Mouse (Mus musculus) kidney, adult 2 months (tissue): ENCODE measurements around the gene Prima1. TPM values are rescaled to one million over a fixed set of nuclear protein-coding genes. Genes with fewer than 3 reads are reported as not detected.
A peak's percentile ranks its signal among the peaks of the same experiment; 100 is the strongest.

Experiments used
- DNase-seq: peaks from one replicate; pipeline ENCODE4 v3.0.0; 2021
- H3K27ac ChIP-seq: fragments of 200-500 bp; 2 replicates; pipeline ENCODE4 v1.5.1; 2012; ENCODE audit warnings: low read depth, low read length, control low read depth, inconsistent platforms; ENCODE audit not compliant: insufficient read depth
- H3K27me3 ChIP-seq: fragments of 200-500 bp; replicated peaks from 2 replicates; pipeline ENCODE4 v1.6.1; 2012; ENCODE audit warnings: mild to moderate bottlenecking, moderate library complexity, low read length, inconsistent platforms; ENCODE audit not compliant: control insufficient read depth, insufficient read depth
- H3K36me3 ChIP-seq: fragments of 200-500 bp; 2 replicates; pipeline ENCODE4 v1.6.1; 2012; ENCODE audit warnings: mild to moderate bottlenecking, moderate library complexity, low read length, inconsistent platforms; ENCODE audit not compliant: control insufficient read depth, insufficient read depth
- H3K4me1 ChIP-seq: fragments of 200-500 bp; 2 replicates; pipeline ENCODE4 v1.6.1; 2011; ENCODE audit warnings: low read length; ENCODE audit not compliant: control insufficient read depth, insufficient read depth
- H3K4me3 ChIP-seq: fragments of 200-500 bp; 2 replicates; pipeline ENCODE4 v1.5.1; 2011; ENCODE audit warnings: mild to moderate bottlenecking, low read depth, low read length, control low read depth; ENCODE audit not compliant: insufficient read depth
- CTCF ChIP-seq: fragments of 200-500 bp; conservative IDR thresholded peaks from 2 replicates; pipeline ENCODE4 v1.5.1; 2011; ENCODE audit warnings: low read depth, mild to moderate bottlenecking, control low read depth, low read length, moderate library complexity, mixed read lengths; ENCODE audit not compliant: insufficient read depth, insufficient read length
- POLR2A ChIP-seq: fragments of 200-500 bp; IDR thresholded peaks from one replicate; pipeline ENCODE4 v1.6.1; 2011; ENCODE audit warnings: low read depth, low read length, control low read depth
- WGBS: fragments of 180-500 bp; shearing (Covaris S2); methylation state at CpG from one replicate; pipeline ENCODE4 v1.1.7; 2018; 5-methylcytosine and 5-hydroxymethylcytosine counted together
- polyA plus RNA-seq: library from polyadenylated mRNA; depleted of rRNA; stranded (reverse); fragments of >200 nt; gene quantifications from 2 replicates; pipeline ENCODE4 v1.2.3, GENCODE M21; 2012; rRNA removed

Prima1 gene
- polyA plus RNA-seq, result 6.5 and 6.6 TPM in 2 replicates

GRCm38 (mm10) chr12:103242083-103242581, at the start of gene Prima1:
Gene Prima1, minus strand, starts transcription at chr12:103242150.
- H3K27ac ChIP-seq, result no peak within 1 kb of the TSS
- no peaks in the 10 kb centered on the region for H3K27me3 ChIP-seq
- peak; percentile 67 for DNase-seq
- H3K36me3 ChIP-seq, result no peaks in the 10 kb centered on the region
- H3K4me1 ChIP-seq, result no peaks in the 10 kb centered on the region; the same call in 1 of the 2 replicates
- peak within 1 kb of the TSS; percentile 48 for H3K4me3 ChIP-seq
- TF ChIP-seq POLR2A (no peak), CTCF (no peak)
- under 1% methylated on average over 54 of the region's 54 CpGs for WGBS

DNA sequence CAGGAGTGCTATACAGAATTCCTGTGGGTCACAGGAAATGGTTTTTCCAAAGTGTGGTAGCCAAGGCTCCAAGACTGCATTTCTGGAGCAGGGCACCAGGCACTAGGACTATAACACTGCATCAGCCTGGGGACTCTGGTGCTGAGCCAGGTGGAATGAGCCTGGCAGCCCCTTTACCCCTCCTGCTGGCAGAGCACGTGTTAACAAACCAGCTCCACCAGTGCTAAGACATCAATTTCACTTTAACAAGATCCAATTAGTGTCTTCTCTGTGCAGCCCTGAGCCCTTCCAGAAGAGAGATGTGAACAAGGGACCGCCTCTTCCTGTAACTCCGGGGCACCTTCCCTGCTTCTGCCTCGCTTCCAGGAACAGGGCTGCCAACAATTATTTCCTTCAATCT, 45.3 kb upstream of the Prima1 start:
- no peak overlapping the region for H3K4me3 ChIP-seq
- no peak overlapping the region for H3K27ac ChIP-seq
- TF ChIP-seq POLR2A (no peak), CTCF (no peak)
- WGBS, result 66% methylated on average over 4 of the region's 4 CpGs
- peaks cover 10% of the 10 kb centered on the region; the same call in 1 of the 2 replicates for H3K4me1 ChIP-seq
- no peaks in the 10 kb centered on the region for H3K27me3 ChIP-seq
- no peak for DNase-seq
- no peaks in the 10 kb centered on the region for H3K36me3 ChIP-seq

DNA sequence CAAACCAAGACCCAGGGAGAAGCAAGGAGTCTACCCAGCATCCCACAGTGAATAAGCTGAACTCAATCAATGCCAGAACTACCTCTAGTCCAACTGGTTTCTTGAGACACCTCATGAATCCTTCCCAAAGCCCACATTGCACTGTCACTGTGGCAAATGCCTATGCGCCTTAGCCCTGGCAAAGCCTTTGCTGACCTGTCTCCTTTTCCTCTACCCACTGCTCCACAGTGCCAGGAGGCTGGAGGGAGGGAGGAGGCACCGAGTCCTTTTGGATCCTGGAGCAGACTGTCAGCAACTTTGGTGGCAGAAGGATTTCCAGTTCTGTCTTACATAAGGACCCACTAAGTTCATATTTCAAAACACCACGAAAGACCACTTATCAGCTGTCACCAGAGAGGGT, 41.5 kb upstream of the Prima1 start:
- H3K4me1 ChIP-seq, result peaks cover 14% of the 10 kb centered on the region; the same call in 1 of the 2 replicates
- H3K36me3 ChIP-seq, result no peaks in the 10 kb centered on the region
- H3K27ac ChIP-seq, result no peak overlapping the region
- no peak overlapping the region for H3K4me3 ChIP-seq
- no peaks in the 10 kb centered on the region for H3K27me3 ChIP-seq
- WGBS, result 57% methylated on average over 3 of the region's 3 CpGs
- TF ChIP-seq POLR2A (no peak), CTCF (no peak)
- peak; percentile 76 for DNase-seq

DNA sequence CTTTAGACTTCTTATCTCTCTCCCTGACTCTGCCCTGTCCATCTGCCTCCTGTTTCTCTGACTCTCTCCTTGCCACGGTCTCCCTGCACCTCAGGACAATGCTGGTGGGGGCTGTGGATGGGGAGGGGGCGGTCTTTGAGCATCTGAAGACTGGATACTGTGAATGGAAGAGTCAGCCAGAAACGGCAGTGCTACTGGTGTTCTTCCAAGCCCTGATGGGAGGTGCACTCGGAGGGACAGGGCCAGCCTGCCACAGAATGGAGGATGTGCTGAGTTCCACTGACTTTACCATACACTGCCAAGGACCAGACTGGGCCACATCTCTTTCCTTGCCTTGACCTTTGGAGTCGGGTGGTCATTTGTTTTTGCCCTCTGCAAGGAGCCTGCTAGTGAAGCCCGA, 41.0 kb upstream of the Prima1 start:
- H3K27me3 ChIP-seq, result no peaks in the 10 kb centered on the region
- peak; percentile 28 for DNase-seq
- no peaks in the 10 kb centered on the region for H3K36me3 ChIP-seq
- H3K4me3 ChIP-seq, result no peak overlapping the region
- no peak for TF ChIP-seq POLR2A
- no peak for TF ChIP-seq CTCF
- peaks cover 14% of the 10 kb centered on the region; the same call in 1 of the 2 replicates for H3K4me1 ChIP-seq
- 61% methylated on average over 6 of the region's 6 CpGs for WGBS
- no peak overlapping the region for H3K27ac ChIP-seq

- 23% methylated on average over 4 of the region's 4 CpGs for WGBS
- H3K4me3 ChIP-seq, result no peak overlapping the region
- TF ChIP-seq POLR2A (no peak), CTCF (no peak)
- no peaks in the 10 kb centered on the region for H3K36me3 ChIP-seq
- peak; percentile 95 for DNase-seq
- H3K4me1 ChIP-seq, result peaks cover 14% of the 10 kb centered on the region; the same call in 1 of the 2 replicates
- H3K27ac ChIP-seq, result no peak overlapping the region
- H3K27me3 ChIP-seq, result no peaks in the 10 kb centered on the region
Observed at GRCm38 (mm10) chr12:103281912-103282311, 40.0 kb upstream of the Prima1 start.

DNA sequence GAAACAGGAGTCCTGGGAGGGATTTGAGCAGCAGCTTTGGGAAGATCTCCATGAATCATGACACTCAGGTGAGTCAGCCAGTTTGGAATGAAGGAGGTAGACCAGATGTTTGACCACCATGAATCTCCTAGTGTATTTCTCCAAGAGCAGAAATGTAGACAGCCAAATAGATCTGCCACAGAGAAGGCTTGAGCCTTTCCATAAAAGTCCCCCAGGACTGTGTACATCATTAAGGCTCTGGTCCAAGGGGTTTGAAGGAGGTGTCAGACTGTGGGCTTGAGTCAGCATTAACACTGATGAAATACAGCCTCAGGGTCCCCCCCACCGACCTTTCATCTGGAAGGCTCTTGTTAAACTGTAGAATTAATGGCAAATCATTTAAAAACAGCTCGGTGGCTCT, 39.5 kb upstream of the Prima1 start:
- 25% methylated on average over 2 of the region's 2 CpGs for WGBS

DNA sequence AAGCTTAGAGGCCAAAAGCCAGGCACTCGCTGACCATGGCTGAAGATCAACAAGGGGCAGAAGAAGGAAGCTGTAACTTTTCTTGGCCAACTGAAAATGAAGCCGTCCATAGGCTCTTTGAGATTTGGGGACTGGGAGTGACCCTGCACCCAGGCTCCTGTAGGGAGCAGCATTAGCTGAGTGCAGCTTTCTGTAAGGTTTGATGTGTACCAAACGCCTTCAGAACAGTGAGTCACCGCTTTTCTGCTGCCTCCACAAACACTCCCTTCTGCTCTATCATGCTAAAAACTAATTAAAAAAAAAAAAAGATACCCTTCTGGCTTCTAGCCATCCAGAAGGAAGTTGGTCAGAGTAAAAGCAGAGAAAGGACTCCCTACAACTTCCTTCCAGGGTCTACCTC, 34.5 kb upstream of the Prima1 start:
- Histone ChIP-seq H3K36me3 (no peaks in the 10 kb centered on the region), H3K27ac (no peak overlapping the region), H3K4me1 (peaks cover 3% of the 10 kb centered on the region; the same call in 1 of the 2 replicates), H3K27me3 (no peaks in the 10 kb centered on the region), H3K4me3 (no peak overlapping the region)
- TF ChIP-seq POLR2A (no peak), CTCF (no peak)
- 55% methylated on average over 4 of the region's 4 CpGs for WGBS
- DNase-seq, result no peak

More for the DNA sequence above, 39.5 kb upstream of the Prima1 start:
- no peaks in the 10 kb centered on the region for H3K36me3 ChIP-seq
- H3K27me3 ChIP-seq, result no peaks in the 10 kb centered on the region
- no peak overlapping the region for H3K27ac ChIP-seq
- H3K4me1 ChIP-seq, result peaks cover 14% of the 10 kb centered on the region; the same call in 1 of the 2 replicates
- TF ChIP-seq CTCF (no peak), POLR2A (no peak)
- DNase-seq, result no peak
- H3K4me3 ChIP-seq, result no peak overlapping the region

- TF ChIP-seq CTCF (no peak), POLR2A (no peak)
- WGBS, result 90% methylated on average over 2 of the region's 2 CpGs
Observed at GRCm38 (mm10) chr12:103273732-103274131, 31.8 kb upstream of the Prima1 start.

More at GRCm38 (mm10) chr12:103273732-103274131, 31.8 kb upstream of the Prima1 start:
- H3K4me1 ChIP-seq, result no peaks in the 10 kb centered on the region
- no peaks in the 10 kb centered on the region for H3K36me3 ChIP-seq
- H3K4me3 ChIP-seq, result no peak overlapping the region
- no peaks in the 10 kb centered on the region for H3K27me3 ChIP-seq
- no peak overlapping the region for H3K27ac ChIP-seq
- DNase-seq, result no peak
